ENCODE assay signal across 8 mouse cellular contexts in genomic region chr8:20057626-20058025, GRCm38 (mm10).
DNase-seq lines count a peak whose midpoint lies in the region.
"Not testable (repeated sequence)": the region's sequence is repeated elsewhere in the genome, so short reads cannot be mapped to it uniquely, and the experiment has no call there.

No protein-coding gene starts in this region.

- DNase-seq in adrenal gland, adult 18-20 months (ENCODE audit: low spot score in 2 of 2) = peak; percentile 13 to 14
- DNase-seq in heart, adult 8-10 months (ENCODE audit: low spot score) = peak; percentile 42
- DNase-seq in kidney, adult 18-20 months = peak; percentile 2
- DNase-seq in layer of hippocampus, adult 8-10 months (ENCODE audit: low spot score in 2 of 2) = peak; percentile 4 to 5
- peak; percentile 18 to 40 for DNase-seq in left cerebral cortex, postnatal 25 days (ENCODE audit: low spot score in 2 of 2)
- peak; percentile 5 for DNase-seq in ovary, postnatal 10 days (ENCODE audit: low spot score)
- DNase-seq in spleen, postnatal 4 days (ENCODE audit: low spot score in 2 of 2) = peak; percentile 20 to 68
- DNase-seq in urinary bladder, postnatal 4 days (ENCODE audit: low spot score in 2 of 2) = peak; percentile 18 to 59

- intact Hi-C loops in left cerebral cortex, postnatal 25 days (cut with DNase I) = not testable (repeated sequence)

Comparison
In these comparisons a context has a peak if more than half of its experiments do, and no peak if none do; other contexts are left out.
1. Peak in every context shown above with its lines: DNase-seq.